Mouse (Mus musculus) neural tube, embryonic 12.5 days (tissue): ENCODE data around the gene Samd4b. TPM values are rescaled to one million over a fixed set of nuclear protein-coding genes. Genes with fewer than 3 reads are reported as not detected.

Source experiments
- ATAC-seq: fragments of 200-750 bp; cut with Nextera tagmentation; 2 replicates; pipeline ENCODE4 v1.8.0; 2017; ENCODE audit warnings: low read depth, mild to moderate bottlenecking, moderate TSS enrichment, moderate library complexity; ENCODE audit not compliant: low FRiP score
- H3K27ac ChIP-seq: fragments of 300-500 bp; sonication (generic); 2 replicates; pipeline ENCODE4 v1.5.1; 2016
- H3K27me3 ChIP-seq: fragments of 300-500 bp; sonication (generic); replicated peaks from 2 replicates; pipeline ENCODE4 v1.6.1; 2016; ENCODE audit warnings: mild to moderate bottlenecking
- H3K36me3 ChIP-seq: fragments of 300-500 bp; sonication (generic); 2 replicates; pipeline ENCODE4 v1.6.1; 2016; ENCODE audit warnings: mild to moderate bottlenecking
- H3K4me1 ChIP-seq: fragments of 300-500 bp; sonication (generic); 2 replicates; pipeline ENCODE4 v1.6.1; 2016
- H3K4me2 ChIP-seq: fragments of 300-500 bp; sonication (generic); replicated peaks from 2 replicates; pipeline ENCODE4 v1.6.1; 2016; ENCODE audit warnings: mild to moderate bottlenecking
- H3K4me3 ChIP-seq: fragments of 300-500 bp; sonication (generic); 2 replicates; pipeline ENCODE4 v1.5.1; 2016
- H3K9ac ChIP-seq: fragments of 300-500 bp; sonication (generic); 2 replicates; pipeline ENCODE4 v1.6.1; 2016; ENCODE audit warnings: mild to moderate bottlenecking
- H3K9me3 ChIP-seq: fragments of 300-500 bp; sonication (generic); 2 replicates; pipeline ENCODE4 v1.6.1; 2016; ENCODE audit warnings: mild to moderate bottlenecking
- WGBS: fragments of 180-500 bp; shearing (Covaris S2); methylation state at CpG from one replicate; pipeline ENCODE4 v1.1.7; 2016; 5-methylcytosine and 5-hydroxymethylcytosine counted together
- polyA plus RNA-seq: library from polyadenylated mRNA; unstranded; fragments of >200 nt; fragmentation: Nextera tagmentation; extraction: Ambion mirVana; gene quantifications from 2 replicates; pipeline ENCODE4 v1.2.1, GENCODE M21; 2016

Gene Samd4b
- polyA plus RNA-seq, 1 experiment from 2014 or later, result 35.0 TPM

GRCm38 (mm10) chr7:28384162-28384561 is 213.8 kb downstream of the Samd4b start:
- Histone ChIP-seq H3K9me3 (no peaks in the 10 kb centered on the region), H3K4me1 (peaks cover 25% of the 10 kb centered on the region), H3K27me3 (no peaks in the 10 kb centered on the region), H3K4me2 (no peak overlapping the region), H3K9ac (no peak overlapping the region), H3K27ac (no peak overlapping the region), H3K36me3 (peaks cover 29% of the 10 kb centered on the region), H3K4me3 (no peak overlapping the region)
- ATAC-seq, result no peak
- WGBS, result 87% methylated on average over 6 of the region's 6 CpGs

GRCm38 (mm10) chr7:28383606-28384005 is 214.3 kb downstream of the Samd4b start:
- Histone ChIP-seq H3K27ac (no peak overlapping the region), H3K9ac (no peak overlapping the region), H3K4me1 (peaks cover 29% of the 10 kb centered on the region), H3K36me3 (peaks cover 24% of the 10 kb centered on the region), H3K9me3 (no peaks in the 10 kb centered on the region), H3K4me2 (no peak overlapping the region), H3K27me3 (no peaks in the 10 kb centered on the region), H3K4me3 (no peak overlapping the region)
- ATAC-seq, result no peak
- WGBS, result 80% methylated on average over 4 of the region's 4 CpGs

GRCm38 (mm10) chr7:28382981-28383396 is 215.0 kb downstream of the Samd4b start:
- no peaks in the 10 kb centered on the region; the same call in 1 of the 2 replicates for H3K27me3 ChIP-seq
- H3K27ac ChIP-seq, result no peak overlapping the region
- WGBS, result 77% methylated on average over 11 of the region's 11 CpGs
- no peak overlapping the region for H3K9ac ChIP-seq
- no peaks in the 10 kb centered on the region for H3K9me3 ChIP-seq
- H3K4me2 ChIP-seq, result no peak overlapping the region
- H3K4me3 ChIP-seq, result no peak overlapping the region
- peaks cover 19% of the 10 kb centered on the region for H3K36me3 ChIP-seq
- H3K4me1 ChIP-seq, result peaks cover 35% of the 10 kb centered on the region
- ATAC-seq, result no peak

- H3K4me2 ChIP-seq, result peak overlapping the region; percentile 56
- peaks cover 40% of the 10 kb centered on the region for H3K4me1 ChIP-seq
- H3K9me3 ChIP-seq, result no peaks in the 10 kb centered on the region
- no peak for ATAC-seq
- no peak overlapping the region for H3K4me3 ChIP-seq
- WGBS, result 67% methylated on average over 11 of the region's 12 CpGs
- H3K27ac ChIP-seq, result 0 out of 2 replicates have a peak overlapping the region, but pooled peaks have one; percentile 23
- H3K27me3 ChIP-seq, result peaks cover 5% of the 10 kb centered on the region; the same call in 1 of the 2 replicates
- peaks cover 13% of the 10 kb centered on the region for H3K36me3 ChIP-seq
- 0 out of 2 replicates have a peak overlapping the region, but pooled peaks have one; percentile 40 for H3K9ac ChIP-seq
Measured at GRCm38 (mm10) chr7:28382347-28382951, 215.5 kb downstream of the Samd4b start.

- Histone ChIP-seq H3K9ac (peak overlapping the region; percentile 40), H3K4me1 (peaks cover 42% of the 10 kb centered on the region), H3K27me3 (peaks cover 7% of the 10 kb centered on the region; the same call in 1 of the 2 replicates), H3K27ac (0 out of 2 replicates have a peak overlapping the region, but pooled peaks have one; percentile 23), H3K4me3 (peak overlapping the region; percentile 18), H3K36me3 (peaks cover 11% of the 10 kb centered on the region), H3K9me3 (no peaks in the 10 kb centered on the region), H3K4me2 (peak overlapping the region; percentile 56)
- WGBS, result 12% methylated on average over 20 of the region's 20 CpGs
- no peak for ATAC-seq
Measured at GRCm38 (mm10) chr7:28381938-28382337, 216.0 kb downstream of the Samd4b start.

GRCm38 (mm10) chr7:28381017-28381790 is 216.7 kb downstream of the Samd4b start:
- H3K9ac ChIP-seq, result peak overlapping the region; percentile 40
- peaks cover 7% of the 10 kb centered on the region; the same call in 1 of the 2 replicates for H3K27me3 ChIP-seq
- no peak for ATAC-seq
- no peaks in the 10 kb centered on the region for H3K9me3 ChIP-seq
- peaks cover 47% of the 10 kb centered on the region for H3K4me1 ChIP-seq
- H3K4me2 ChIP-seq, result peak overlapping the region; percentile 56
- peaks cover 9% of the 10 kb centered on the region for H3K36me3 ChIP-seq
- 14% methylated on average over 30 of the region's 30 CpGs for WGBS
- H3K27ac ChIP-seq, result peak overlapping the region; percentile 42; the same call in 1 of the 2 replicates
- peak overlapping the region; percentile 18 for H3K4me3 ChIP-seq

- Histone ChIP-seq H3K4me2 (peak within 1 kb of the TSS; percentile 93), H3K4me3 (peak within 1 kb of the TSS; percentile 55), H3K36me3 (peaks cover 1% of the 10 kb centered on the region; the same call in 1 of the 2 replicates), H3K9me3 (no peaks in the 10 kb centered on the region), H3K4me1 (peaks cover 53% of the 10 kb centered on the region), H3K27me3 (peaks cover 7% of the 10 kb centered on the region; the same call in 1 of the 2 replicates), H3K27ac (peak within 1 kb of the TSS; percentile 66), H3K9ac (peak within 1 kb of the TSS; percentile 77)
- no peak for ATAC-seq
- WGBS, result 62% methylated on average over 17 of the region's 17 CpGs
Measured at GRCm38 (mm10) chr7:28380237-28381016, 217.5 kb downstream of the Samd4b start, which contains the start of gene Zfp36. TSS of gene Zfp36 (minus strand) at chr7:28380253.

- peak; percentile 48 for ATAC-seq
- Histone ChIP-seq H3K4me2 (peak overlapping the region; percentile 93), H3K9me3 (no peaks in the 10 kb centered on the region), H3K27me3 (peaks cover 7% of the 10 kb centered on the region; the same call in 1 of the 2 replicates), H3K4me1 (peaks cover 58% of the 10 kb centered on the region), H3K36me3 (no peaks in the 10 kb centered on the region), H3K4me3 (peak overlapping the region; percentile 55), H3K9ac (peak overlapping the region; percentile 77), H3K27ac (peak overlapping the region; percentile 66)
- WGBS, result under 1% methylated on average over 53 of the region's 53 CpGs
Measured at GRCm38 (mm10) chr7:28378769-28379651, 218.9 kb downstream of the Samd4b start.

GRCm38 (mm10) chr7:28378066-28378690 is 219.8 kb downstream of the Samd4b start:
- Histone ChIP-seq H3K4me3 (peak overlapping the region; percentile 55), H3K4me2 (peak overlapping the region; percentile 93), H3K27ac (no peak overlapping the region), H3K9ac (peak overlapping the region; percentile 77), H3K9me3 (no peaks in the 10 kb centered on the region), H3K27me3 (peaks cover 7% of the 10 kb centered on the region; the same call in 1 of the 2 replicates), H3K36me3 (no peaks in the 10 kb centered on the region), H3K4me1 (peaks cover 62% of the 10 kb centered on the region)
- WGBS, result 44% methylated on average over 32 of the region's 32 CpGs
- ATAC-seq, result no peak

- Histone ChIP-seq H3K9me3 (no peaks in the 10 kb centered on the region), H3K9ac (peak overlapping the region; percentile 77; the same call in 1 of the 2 replicates), H3K4me2 (peak overlapping the region; percentile 93), H3K27me3 (peaks cover 7% of the 10 kb centered on the region; the same call in 1 of the 2 replicates), H3K27ac (no peak overlapping the region), H3K4me3 (peak overlapping the region; percentile 55; the same call in 1 of the 2 replicates), H3K36me3 (no peaks in the 10 kb centered on the region), H3K4me1 (peaks cover 61% of the 10 kb centered on the region)
- 73% methylated on average over 18 of the region's 18 CpGs for WGBS
- ATAC-seq, result no peak
Measured at GRCm38 (mm10) chr7:28377190-28378065, 220.5 kb downstream of the Samd4b start.
